Mouse (Mus musculus) left cerebral cortex, postnatal 4 days (tissue): ENCODE results near the gene Mb. TPM values are rescaled to one million over a fixed set of nuclear protein-coding genes. Genes with fewer than 3 reads are reported as not detected.

Experiments used
- DNase-seq: peaks from one replicate; pipeline ENCODE4 v3.0.0-alpha.2; 2022
- intact Hi-C: fragments of 180-260 bp; cut with DNase I; formaldehyde crosslinking; loops from one replicate; pipeline ENCODE4 v1.15.1; 2025
- total RNA-seq, 2 experiments: library from RNA; stranded (reverse); gene quantifications; 2 replicates each; pipeline ENCODE4 v1.2.3; 2021

Gene Mb
- total RNA-seq = not detected

DNA sequence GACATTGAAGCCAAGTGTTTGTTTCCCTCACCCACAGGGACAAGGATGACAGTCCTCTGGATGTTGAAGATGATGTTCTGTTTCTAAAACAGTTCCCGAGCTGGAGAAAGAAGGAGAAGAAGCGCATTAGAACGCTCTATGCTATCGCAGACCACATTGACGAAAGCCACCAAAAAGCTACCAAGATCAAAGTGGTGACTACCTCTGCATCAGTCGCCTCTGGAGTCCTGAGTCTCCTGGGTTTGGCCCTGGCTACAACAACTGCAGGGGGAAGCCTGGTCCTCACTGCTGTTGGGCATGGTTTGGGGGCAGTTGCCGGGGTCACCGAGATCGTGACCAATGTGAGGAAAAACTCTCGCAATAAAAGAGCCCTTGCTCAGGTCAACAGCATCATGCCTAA, at the start of gene Mb:
Gene Mb, minus strand, starts transcription at position 101 of the 400 bp plus-strand sequence.
- DNase-seq = no peak
- intact Hi-C loops = no loop called here

DNA sequence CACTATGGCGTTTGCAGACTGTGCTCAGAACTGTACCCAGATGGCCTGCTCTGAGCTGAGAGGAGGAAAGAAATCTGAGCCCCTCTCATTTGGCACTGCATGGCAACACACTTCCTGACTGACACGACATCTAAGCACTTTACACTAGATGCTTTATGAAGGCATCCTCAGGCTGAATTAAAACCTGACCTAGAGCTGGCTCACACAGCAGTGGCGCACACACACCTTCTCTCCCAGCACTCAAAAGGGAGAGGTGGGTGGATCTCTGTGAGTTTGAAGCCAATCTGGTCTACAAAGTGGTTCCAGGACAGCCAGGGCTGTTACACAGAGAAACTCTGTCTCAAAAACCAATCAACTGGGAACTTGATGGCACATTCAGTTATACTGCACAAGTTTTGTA, 49.3 kb upstream of the Mb start:
- DNase-seq = no peak
- intact Hi-C loops = no loop called here

DNA sequence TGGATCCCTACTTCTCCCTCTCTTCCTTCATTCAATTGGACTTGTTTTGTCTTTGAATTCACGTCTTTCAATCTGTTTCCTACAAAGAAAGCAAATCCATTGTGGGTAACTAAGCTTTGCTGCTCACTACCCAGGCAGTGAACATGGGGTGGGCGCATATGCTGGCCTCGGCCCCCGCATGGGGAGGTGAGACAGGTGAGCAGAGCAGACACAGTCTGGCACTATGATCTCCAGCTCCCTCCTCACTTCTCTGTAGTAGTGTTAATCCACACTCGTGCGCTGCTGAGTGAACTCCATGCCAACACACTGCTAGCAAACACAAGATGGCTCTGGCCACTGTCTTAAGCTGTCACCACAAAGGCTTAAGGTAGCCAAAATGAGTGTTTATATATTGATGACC, 46.9 kb upstream of the Mb start:
- intact Hi-C loops = no loop called here
- DNase-seq = no peak

DNA sequence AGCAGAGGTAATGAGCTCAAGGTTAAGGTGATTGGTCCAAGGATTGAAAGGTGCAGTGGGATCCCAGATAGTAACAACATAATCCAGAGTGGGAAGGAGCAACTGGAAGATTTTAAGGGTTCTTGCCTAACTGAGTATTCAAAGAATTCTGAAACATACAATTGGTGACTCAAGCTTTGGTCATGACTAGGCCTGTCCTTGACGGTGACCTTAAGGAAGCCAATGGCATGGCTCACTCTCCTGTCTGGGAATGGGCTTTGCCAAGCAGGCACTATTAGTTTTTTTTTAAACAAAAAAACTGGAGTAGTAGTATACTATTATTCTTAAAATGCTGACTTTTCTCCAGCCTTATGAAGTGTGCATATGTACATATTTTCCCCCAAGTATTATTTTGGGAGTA, 44.7 kb upstream of the Mb start:
- intact Hi-C loops = no loop called here

GRCm38 (mm10) chr15:77094431-77094830, 44.0 kb upstream of the Mb start:
- intact Hi-C loops = no loop called here
- no peak for DNase-seq

More for the DNA sequence above, 44.7 kb upstream of the Mb start:
- DNase-seq = no peak

- intact Hi-C loops = no loop called here
- no peak for DNase-seq
These were observed 40.9 kb upstream of the Mb start for GRCm38 (mm10) chr15:77091394-77091793.

DNA sequence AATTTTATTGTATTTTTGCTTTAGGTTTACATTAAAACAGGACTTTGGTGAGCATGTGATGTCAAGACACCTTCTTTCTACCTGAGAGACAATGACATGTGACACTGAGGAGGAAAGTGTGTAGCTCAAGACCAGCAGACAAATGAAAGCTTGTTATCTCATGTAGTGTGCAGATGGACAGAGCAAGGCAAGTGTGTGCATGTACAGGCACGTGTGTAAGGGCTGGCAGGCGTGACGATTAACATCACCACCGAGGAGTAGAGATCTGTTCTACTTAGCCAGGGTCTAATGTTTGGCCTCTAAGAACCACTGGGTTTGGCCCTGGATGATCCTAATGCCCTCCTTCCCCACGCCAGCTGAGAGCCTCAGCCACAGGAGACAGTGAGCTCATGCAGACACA, 40.1 kb upstream of the Mb start:
- intact Hi-C loops = no loop called here
- no peak for DNase-seq

- intact Hi-C loops = no loop called here
These were observed 38.8 kb upstream of the Mb start for GRCm38 (mm10) chr15:77089249-77089648.

DNA sequence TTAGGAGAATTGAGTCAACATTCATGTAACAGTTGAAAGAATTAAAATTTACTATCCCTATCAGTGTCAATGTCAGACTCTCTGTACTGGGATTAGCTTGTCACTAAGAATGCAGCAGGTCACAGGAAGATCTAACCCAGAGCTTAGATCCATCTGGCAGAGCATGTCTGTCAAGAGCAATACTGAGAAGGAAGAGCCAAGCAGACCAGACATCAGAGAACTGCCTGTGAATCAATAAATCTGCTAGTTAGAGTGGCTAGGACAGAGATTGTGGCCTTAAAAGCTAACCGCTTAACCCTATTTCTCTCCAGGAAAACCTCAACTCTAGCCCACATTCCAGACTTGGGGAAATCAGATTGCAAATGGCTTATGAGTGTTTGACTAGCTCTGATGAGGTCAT, 36.0 kb upstream of the Mb start:
- no peak for DNase-seq
- intact Hi-C loops = no loop called here

More at GRCm38 (mm10) chr15:77089249-77089648, 38.8 kb upstream of the Mb start:
- DNase-seq = no peak

DNA sequence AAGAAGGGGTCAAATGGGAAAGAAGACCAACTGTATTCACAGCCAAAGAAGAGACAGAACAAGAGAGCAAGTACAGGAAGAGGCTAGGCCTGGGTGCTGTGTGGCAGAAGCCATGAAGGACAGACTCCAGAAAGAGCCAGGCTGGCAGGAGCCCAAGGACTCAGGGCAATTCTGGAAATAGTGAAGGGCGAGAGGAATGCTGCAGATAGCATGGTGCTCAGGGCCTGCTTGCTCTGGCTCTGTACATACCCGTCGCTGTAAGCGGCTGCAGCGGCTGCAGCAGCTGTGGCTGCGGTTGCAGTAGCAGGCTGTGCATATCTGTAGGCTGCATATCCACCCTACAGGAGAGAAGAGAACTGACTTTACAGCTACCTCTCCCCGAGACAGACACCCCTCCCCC, 35.3 kb upstream of the Mb start:
- intact Hi-C loops = no loop called here
- no peak for DNase-seq

DNA sequence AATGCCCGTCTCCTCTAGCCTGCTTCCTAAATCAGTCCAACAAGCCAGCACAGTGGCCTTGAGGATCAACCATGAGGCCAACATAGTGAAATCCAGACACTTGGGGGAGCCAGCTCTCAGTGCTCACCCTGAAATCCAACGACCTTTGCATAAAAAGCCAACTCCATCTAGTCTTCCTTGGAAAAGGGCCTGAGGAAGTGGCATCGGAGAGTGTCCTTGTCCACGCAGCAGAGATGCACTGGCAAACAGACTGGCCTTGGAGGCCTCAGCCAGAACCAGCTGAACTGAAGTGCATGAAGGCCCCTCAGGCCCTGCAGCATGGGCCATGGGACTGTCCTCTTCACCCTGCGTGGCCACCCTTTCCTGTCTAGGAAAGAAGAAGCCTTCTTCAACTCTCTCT, 31.0 kb upstream of the Mb start:
- DNase-seq = no peak
- intact Hi-C loops = no loop called here

GRCm38 (mm10) chr15:77080684-77081254, 30.3 kb upstream of the Mb start:
- intact Hi-C loops = no loop called here

GRCm38 (mm10) chr15:77079890-77080361, 29.5 kb upstream of the Mb start:
- DNase-seq = peak; percentile 59
- intact Hi-C loops = loop anchor here (10.0 kb wide), 1 partner anchor 285 kb away; no protein-coding TSS in a partner anchor

More at GRCm38 (mm10) chr15:77080684-77081254, 30.3 kb upstream of the Mb start:
- DNase-seq = peak; percentile 37

GRCm38 (mm10) chr15:77079256-77079822, 28.9 kb upstream of the Mb start:
- DNase-seq = no peak
- intact Hi-C loops = loop anchor here (10.0 kb wide), 1 partner anchor 285 kb away; no protein-coding TSS in a partner anchor

DNA sequence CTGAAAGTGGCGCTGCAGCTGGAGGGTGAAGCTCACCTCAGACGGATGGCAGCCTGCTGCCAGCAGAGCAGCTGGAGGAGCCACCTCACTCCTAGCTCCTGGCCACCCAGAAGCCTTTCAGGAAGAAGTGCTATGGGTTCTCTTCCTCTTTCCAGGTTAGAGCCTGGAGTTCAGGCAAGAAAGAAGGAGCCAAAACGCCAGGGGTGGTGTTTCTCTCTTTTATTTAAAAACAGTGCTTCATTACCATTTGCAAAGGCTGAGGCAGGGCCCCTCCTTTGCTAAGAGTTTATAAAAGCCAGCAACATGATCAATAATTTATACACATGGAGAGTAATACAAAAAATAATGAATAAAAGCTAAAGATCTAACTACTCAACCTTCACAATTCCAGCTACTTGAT, 28.3 kb upstream of the Mb start:
- intact Hi-C loops = loop anchor here (10.0 kb wide), 1 partner anchor 286 kb away; no protein-coding TSS in a partner anchor
- DNase-seq = no peak

- no peak for DNase-seq
- intact Hi-C loops = loop anchor here (10.0 kb wide), 1 partner anchor 287 kb away; no protein-coding TSS in a partner anchor
These were observed 27.4 kb upstream of the Mb start for GRCm38 (mm10) chr15:77077906-77078305.

- intact Hi-C loops = loop anchor here (10.0 kb wide), 1 partner anchor 288 kb away; no protein-coding TSS in a partner anchor
- DNase-seq = no peak
These were observed 26.1 kb upstream of the Mb start for GRCm38 (mm10) chr15:77076523-77076922.

GRCm38 (mm10) chr15:77072556-77073163, 22.2 kb upstream of the Mb start:
- no peak for DNase-seq
- intact Hi-C loops = loop anchor here (10.0 kb wide), 1 partner anchor 292 kb away; no protein-coding TSS in a partner anchor

DNA sequence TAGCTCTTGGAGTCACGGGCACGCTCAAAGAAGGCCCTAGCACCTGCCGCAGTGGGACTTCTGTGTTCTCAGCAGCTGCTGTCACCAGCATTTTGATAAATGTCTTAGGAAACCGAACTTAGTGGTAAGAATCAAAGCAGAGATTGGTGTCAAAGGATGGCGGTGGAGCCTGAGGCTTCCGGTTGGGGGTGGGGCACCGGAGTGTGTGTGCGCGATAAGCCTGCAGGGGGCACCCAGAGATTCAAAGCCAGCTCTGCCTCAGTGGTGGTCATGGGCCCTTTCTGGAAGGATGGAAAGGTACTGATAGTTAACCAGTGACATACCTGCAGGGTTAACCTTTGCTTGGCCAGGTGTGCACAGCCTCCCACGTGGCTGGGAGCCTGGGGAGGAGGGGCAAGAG, 21.0 kb upstream of the Mb start:
- intact Hi-C loops = loop anchor here (10.0 kb wide), 1 partner anchor 293 kb away; no protein-coding TSS in a partner anchor
- no peak for DNase-seq

- intact Hi-C loops = loop anchor here (10.0 kb wide), 1 partner anchor 294 kb away; no protein-coding TSS in a partner anchor
These were observed 20.3 kb upstream of the Mb start for GRCm38 (mm10) chr15:77070745-77071268.

DNA sequence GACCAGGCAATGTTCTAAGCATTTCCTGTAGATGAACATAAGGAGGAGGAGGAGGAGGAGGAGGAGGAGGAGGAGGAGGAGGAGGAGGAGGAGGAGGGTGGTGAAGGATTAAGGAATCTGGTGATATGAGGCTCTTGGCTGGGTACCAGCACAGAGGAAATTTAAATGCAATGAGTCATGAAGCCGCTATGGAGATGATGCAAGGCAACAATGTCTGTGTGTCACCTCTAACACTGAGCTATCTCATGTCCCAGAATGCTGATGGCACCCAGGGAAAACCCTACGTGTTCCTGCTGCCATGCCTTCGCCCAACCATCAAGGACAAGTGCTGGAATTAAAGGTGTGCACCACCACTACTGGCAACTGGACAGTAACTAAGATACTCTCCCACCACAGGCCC, 18.5 kb upstream of the Mb start:
- intact Hi-C loops = no loop called here
- no peak for DNase-seq

More at GRCm38 (mm10) chr15:77070745-77071268, 20.3 kb upstream of the Mb start:
- no peak for DNase-seq
